Mouse (Mus musculus) layer of hippocampus, adult 8-10 months (tissue): Measurements from ENCODE around the gene Lrrc59. TPM values are rescaled to one million over a fixed set of nuclear protein-coding genes. Genes with fewer than 3 reads are reported as not detected.
A peak's percentile ranks its signal among the peaks of the same experiment; 100 is the strongest.
"Not testable (repeated sequence)": the region's sequence is repeated elsewhere in the genome, so short reads cannot be mapped to it uniquely, and the experiment has no call there.

Source experiments
- DNase-seq, 2 experiments: peaks; one replicate each; pipeline ENCODE4 v3.0.0; 2022; ENCODE audit warnings: low spot score in 2 of 2
- total RNA-seq, 4 experiments: library from RNA; stranded (reverse); gene quantifications; 2 replicates each; pipeline ENCODE4 v1.2.4; 2022

Gene Lrrc59
- total RNA-seq, 4 experiments from 2014 or later: 74.1 to 83.9 (median 79.3) TPM

- DNase-seq: no peak
Observed at GRCm38 (mm10) chr11:94630199-94631011, 838 bp downstream of the Lrrc59 start.

GRCm38 (mm10) chr11:94631969-94632368 is 2.4 kb downstream of the Lrrc59 start:
- no peak for DNase-seq

DNA sequence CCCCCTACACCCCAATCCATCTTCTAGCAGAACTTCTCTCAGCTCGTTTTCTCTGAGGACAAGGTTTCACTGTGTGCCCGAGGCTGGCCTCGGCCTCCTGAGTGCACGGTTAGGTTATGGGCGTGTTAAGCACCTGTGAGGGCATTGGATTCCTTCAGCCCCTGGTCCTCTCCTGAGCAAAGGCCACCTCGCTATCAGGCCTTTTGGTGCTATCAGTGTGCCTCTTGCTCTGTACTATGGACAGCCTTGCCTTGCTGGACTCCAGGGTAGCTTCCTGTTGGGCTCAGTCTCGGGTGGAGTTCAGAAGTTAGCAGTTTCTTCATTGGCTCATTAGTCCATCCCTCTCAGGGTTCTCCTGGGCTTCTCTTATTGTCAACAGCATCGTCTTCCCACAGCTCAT is 3.4 kb downstream of the Lrrc59 start:
- no peak for DNase-seq

DNA sequence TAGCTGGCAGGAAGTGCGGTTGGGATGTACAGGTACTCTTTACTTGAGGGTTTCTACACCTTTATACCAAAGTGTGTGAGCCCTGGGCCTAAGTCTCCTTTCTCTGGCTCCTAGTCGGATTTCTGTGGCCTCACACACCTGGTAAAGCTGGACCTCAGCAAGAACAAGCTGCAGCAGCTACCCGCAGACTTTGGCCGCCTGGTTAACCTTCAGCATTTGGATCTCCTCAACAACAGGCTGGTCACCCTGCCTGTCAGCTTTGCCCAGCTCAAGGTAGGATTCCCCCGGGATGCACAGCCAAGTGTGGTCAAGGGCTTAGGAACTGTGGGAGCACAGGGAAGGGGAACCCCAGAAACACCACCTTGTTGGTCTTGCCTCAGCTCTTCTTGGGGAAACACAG is 4.9 kb downstream of the Lrrc59 start:
- DNase-seq: no peak

- DNase-seq: peak; percentile 38 to 40
Observed at GRCm38 (mm10) chr11:94644461-94645219, 15.1 kb downstream of the Lrrc59 start.

GRCm38 (mm10) chr11:94646457-94646856 is 16.9 kb downstream of the Lrrc59 start:
- no peak for DNase-seq

DNA sequence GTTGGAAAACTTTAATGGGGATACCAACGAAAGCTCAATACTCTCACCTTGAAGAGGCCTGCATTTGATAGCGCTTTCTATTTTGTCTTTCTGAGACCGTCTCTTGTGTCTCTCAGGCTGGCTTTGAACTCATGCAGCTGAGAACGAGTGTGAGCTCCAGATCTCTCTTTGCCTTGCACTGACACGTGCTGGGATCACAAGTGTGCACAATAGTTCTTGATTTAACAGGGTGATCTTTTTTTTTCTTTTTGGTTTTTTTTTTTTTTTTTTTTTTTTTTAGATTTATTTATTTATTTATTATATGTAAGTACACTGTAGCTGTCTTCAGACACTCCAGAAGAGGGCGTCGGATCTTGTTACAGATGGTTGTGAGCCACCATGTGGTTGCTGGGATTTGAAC is 21.7 kb downstream of the Lrrc59 start:
- DNase-seq: not testable (repeated sequence)

GRCm38 (mm10) chr11:94652973-94653372 is 23.4 kb downstream of the Lrrc59 start:
- DNase-seq: no peak

- DNase-seq: peak; percentile 81 to 84
Observed at GRCm38 (mm10) chr11:94653663-94654436, 24.3 kb downstream of the Lrrc59 start, which contains the start of the genes Mrpl27 and Eme1. Gene Mrpl27 (plus strand): TSS chr11:94653767. Gene Eme1 (minus strand): TSS chr11:94653964.

GRCm38 (mm10) chr11:94661344-94661743 is 31.8 kb downstream of the Lrrc59 start:
- DNase-seq: no peak

GRCm38 (mm10) chr11:94665281-94665680 is 35.7 kb downstream of the Lrrc59 start:
- no peak for DNase-seq

- no peak for DNase-seq
Observed at GRCm38 (mm10) chr11:94674984-94675383, 45.4 kb downstream of the Lrrc59 start.

DNA sequence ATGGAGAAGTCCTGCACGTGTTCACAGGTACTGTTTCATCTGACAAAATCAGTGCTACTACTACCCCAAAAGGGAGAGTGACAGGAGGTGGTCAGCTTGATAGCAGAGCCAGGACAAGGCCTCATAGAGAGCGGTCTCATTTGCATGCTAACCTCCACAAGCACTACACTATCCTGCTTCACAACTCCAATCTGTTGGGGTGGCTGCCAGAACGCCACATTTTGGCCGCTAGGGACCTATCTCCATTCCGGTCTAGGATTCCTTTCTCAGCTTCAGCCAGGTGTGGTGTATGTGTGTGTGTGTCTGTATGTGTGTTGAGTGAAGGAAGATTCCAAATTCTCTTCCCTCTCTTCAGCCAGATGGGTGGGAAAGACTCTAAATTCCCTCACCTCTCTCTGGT is 45.9 kb downstream of the Lrrc59 start:
- DNase-seq: no peak

GRCm38 (mm10) chr11:94676308-94676707 is 46.7 kb downstream of the Lrrc59 start:
- no peak for DNase-seq

DNA sequence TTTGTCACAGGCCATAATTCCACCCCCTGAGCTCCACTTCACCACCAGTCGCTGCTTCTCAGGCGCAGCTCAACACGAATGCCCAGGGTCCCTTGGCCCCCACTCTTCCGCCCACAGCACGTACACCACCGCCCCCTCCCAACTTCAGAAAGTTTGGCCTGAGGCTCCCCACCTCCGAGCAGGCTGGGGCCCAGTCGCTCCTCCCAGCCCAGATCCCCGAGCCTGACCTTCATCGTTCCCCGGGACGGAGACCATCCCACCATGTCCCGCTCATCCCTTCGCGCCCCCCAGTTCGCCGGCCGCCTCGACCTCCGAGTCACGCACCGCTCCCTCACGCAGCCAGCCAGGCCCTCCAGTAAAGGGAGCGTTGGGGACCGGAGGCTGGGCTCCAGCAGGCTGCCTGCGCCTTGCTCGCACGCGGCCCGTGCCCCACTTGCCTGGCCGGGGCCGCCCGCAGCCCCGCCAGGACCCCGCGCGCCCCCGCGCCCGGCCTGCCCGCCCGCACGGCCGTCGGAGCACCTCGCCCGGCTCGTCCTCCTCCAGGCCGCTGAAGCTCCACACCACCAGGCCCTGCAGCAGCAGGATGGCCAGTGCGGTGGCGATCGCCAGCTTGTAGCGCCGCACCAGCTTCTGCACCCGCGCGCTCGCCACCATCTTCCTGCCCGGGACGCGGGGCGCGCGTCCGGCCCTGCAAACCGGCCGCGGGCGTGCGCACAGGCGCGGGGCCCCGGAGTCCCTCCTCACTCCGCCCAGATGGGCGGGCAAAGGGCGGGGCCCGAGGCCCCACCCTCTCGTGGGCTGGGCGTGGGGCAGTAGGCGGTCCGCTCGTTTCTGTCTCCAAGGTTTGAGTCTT is 47.4 kb downstream of the Lrrc59 start, which contains the start of gene Xylt2:
Gene Xylt2, minus strand, starts transcription at position 762 of the 853 bp plus-strand sequence.
- DNase-seq: peak; percentile 70 to 83

- DNase-seq: no peak
Observed at GRCm38 (mm10) chr11:94677607-94678145, 48.1 kb downstream of the Lrrc59 start.

DNA sequence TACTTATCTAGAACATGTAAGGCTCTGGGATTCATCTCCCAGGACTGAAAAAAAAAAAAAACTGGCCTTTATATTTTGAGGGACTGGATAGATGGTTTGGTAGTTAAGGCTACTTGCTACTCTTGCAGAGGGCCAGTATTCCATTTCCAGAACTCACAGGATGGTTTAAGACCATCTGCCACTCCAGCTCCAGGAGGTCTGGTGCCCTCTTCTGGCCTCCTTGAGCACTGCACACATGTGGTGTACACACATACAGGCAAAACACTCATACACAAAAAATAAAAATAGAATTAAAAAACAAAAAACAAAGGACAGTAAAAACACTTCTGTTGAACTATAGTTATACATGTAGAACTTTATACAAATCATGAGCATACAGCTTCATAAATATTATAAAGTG is 51.1 kb downstream of the Lrrc59 start:
- no peak for DNase-seq

DNA sequence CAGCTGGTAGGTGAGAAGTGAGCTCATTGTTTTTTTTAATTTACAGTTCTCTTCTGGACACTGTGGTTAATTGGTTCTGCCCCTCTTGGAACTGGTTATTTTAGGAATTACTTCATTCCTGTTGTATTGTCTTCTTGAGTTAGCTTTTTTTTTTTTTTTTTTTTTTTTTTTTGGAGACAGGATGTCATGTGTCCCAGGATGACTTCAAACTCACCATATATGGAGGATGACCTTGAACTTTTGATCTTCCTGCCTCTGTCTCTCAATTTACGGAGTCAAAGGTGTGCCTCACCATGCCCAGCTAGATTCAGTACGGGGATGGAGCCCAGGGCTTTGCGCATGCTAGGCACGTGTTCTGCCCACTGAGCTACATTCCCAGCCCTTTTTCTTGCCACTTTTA is 52.1 kb downstream of the Lrrc59 start:
- no peak for DNase-seq

GRCm38 (mm10) chr11:94682427-94682826 is 52.9 kb downstream of the Lrrc59 start:
- no peak for DNase-seq

DNA sequence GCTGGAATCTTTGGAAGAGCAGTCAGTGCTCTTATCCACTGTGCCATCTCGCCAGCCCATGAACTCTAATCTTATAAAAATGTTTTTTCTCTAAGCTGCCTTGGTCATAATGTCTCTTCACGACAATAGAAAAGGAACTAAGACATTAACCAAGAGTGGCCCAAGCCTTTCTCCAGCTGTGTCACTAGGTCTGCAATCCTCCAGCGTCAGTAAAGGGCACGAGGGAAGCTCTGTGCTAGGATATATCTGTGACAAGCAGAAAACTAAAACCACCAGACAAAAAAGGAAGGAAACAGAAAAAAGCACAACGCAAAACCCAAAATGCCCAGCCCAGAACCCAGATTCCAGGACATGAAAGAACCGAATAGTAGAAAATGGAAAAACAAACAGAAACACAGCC is 57.6 kb downstream of the Lrrc59 start:
- no peak for DNase-seq
